Mouse (Mus musculus): Measurements from ENCODE around the gene Dusp3.

Dusp3 gene

DNA sequence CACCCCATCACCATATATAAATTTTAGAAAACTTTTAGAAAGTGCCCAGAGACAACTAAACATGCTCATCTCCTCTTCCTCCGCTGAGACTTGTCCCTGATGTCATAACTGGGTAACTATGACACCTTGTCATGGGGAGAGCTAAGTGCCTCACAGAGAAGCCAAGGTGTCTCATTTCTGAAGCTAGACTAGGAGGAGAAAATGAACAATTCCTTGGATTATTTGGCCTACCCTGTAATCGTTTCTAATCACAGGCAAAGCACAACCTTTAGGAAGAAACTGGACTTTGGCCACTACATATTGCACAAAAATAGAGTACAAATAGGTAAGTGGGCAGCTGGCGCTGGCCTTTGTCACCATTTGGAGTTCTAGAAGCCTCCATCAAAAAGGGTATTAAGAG, at the start of gene Dusp3:
Dusp3 (minus strand) TSS at position 101 of the 400 bp plus-strand sequence.
- in situ Hi-C loops (cut with MboI) = no loop called here

DNA sequence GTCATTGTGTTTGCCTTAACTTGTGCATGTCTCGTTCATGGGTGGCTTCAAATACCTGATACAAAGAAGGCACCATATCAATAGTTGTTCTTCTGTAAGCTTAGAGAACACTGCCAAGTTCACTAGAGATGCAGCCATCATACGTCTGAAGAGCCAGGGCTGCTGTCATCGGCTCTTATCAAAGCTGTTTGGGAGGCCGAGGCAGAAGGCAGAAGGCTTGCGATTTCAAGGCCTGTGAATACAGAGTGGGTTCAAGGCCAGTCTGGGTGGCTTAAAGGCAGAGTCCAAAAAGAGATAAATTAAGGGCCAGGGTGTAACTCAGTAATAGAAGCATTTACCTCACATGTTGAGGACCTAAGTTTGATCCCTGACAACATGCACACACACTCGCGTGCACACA, 49.5 kb upstream of the Dusp3 start:
- in situ Hi-C loops (cut with MboI) = no loop called here

DNA sequence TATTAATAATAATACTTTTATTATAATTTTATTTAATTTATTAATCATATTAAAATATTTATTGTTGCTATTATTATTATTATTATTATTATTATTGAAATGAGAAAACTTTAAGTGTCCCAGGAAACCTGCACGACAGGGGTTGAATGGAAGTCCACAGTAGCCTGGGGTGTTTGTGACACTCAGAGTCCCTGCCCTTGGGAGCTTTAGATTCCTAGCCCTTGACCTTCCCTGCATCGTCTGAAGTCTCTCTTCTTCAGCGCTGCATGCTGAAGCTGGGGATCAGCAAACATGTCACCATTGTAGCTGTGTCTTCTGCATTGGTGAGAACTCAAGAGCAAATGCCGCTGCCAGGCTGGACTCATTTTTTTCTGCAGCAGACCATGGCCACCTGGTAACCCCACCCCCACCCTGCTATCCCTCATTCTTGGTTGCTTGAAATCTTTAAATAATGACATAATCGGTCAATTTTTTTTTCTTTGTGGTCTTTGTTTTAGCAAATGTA, 48.7 kb upstream of the Dusp3 start:
- in situ Hi-C loops (cut with MboI) = no loop called here

DNA sequence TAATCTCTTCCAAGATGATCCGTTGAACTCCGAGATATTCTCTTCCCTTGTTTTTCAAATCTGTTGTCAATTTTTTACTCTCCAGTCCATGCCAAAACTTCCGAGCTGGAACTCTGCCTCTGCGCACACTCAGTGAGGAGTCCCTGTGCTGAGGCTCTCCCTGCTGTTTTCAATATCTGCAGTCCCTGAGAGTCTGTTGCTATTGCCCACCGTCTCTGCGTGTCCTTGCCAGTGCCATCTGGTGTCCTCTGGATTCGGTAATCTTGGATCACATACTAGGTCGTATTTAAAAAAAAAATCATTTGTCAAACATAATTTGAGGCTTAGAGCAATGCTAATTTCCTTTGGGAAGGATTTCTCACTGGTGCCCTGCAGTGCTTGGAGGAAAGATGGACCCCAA, 48.1 kb upstream of the Dusp3 start:
- in situ Hi-C loops (cut with MboI) = no loop called here

DNA sequence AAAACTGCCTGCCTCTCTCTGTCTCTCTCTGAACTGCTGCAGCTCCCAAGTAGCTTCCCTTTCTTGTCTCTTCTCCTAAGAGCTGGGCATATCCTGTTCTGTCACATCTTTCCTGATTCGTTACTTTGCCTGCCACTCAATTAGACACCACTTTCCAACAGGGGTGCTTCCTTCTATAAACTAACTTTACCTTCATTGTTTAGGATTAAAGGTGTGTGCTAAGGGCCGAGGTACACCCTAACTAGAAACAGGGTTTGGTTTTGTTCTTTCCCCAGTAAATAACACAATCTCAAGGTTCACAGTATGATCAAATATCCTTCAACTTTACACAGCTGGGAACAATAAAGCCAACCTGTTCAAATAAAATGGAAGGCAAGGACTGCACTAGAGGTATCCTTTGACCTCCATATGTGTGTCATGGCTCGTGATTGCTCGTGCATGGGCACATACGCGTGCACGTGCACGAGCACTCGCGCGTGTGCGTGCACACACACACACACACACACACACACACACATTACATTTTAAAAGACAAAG, 46.3 kb upstream of the Dusp3 start:
- in situ Hi-C loops (cut with MboI) = no loop called here

DNA sequence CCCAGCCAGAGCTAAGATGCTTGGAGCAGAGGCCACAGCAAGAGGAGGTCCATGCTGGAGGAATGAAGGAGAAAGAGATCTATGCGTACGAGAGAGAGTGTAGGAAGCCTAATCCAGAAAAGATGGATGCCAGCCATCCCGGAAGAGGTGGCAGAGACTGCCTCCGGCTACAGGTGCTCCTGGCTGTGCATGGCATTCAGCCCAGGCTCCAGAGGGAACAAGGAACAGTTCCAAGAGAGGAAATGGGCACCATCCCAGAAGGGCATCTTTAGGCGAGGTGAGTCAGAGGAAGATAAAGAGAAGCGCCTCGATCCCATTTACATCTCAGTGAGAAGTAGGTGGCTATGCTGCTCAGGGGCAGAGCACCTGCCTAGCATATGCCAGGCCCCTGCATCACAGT, 44.3 kb upstream of the Dusp3 start:
- in situ Hi-C loops (cut with MboI) = no loop called here

DNA sequence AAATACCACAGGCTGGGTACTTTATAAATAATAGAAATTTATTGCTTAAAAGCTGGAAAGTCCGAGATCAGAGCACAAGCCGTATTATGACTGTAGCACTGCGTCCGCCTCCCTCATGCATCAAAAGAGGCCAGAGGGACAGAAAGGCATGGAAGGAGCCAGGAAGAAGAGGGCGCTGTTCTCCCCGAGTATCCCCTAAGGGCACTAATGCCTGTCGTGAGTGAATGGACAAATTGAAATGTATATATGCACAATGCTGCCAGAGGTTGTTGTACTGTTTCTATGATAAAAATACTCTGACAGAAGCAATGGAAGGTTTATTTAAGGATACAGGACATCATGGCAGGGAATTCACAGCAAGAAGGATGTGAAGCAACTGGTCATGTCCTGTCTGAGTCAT, 43.2 kb upstream of the Dusp3 start:
- in situ Hi-C loops (cut with MboI) = no loop called here

DNA sequence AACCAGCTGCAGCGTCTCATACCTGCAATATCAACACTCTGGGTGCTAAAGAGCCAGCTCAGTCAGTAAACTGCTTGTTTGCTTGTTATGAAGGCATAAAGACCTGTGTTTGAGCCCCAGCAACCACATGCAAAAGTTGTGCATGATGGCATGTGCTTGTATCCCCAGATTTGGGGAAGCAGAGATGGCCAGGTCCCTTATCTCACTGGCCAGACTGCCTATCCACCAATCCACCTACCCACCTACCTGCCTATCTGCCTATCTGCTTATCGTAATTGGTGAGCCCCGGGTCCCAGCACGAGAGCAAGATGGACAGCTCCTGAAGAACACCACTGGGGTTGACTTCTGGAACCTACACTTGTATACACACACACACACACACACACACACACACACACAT, 42.5 kb upstream of the Dusp3 start:
- in situ Hi-C loops (cut with MboI) = no loop called here

DNA sequence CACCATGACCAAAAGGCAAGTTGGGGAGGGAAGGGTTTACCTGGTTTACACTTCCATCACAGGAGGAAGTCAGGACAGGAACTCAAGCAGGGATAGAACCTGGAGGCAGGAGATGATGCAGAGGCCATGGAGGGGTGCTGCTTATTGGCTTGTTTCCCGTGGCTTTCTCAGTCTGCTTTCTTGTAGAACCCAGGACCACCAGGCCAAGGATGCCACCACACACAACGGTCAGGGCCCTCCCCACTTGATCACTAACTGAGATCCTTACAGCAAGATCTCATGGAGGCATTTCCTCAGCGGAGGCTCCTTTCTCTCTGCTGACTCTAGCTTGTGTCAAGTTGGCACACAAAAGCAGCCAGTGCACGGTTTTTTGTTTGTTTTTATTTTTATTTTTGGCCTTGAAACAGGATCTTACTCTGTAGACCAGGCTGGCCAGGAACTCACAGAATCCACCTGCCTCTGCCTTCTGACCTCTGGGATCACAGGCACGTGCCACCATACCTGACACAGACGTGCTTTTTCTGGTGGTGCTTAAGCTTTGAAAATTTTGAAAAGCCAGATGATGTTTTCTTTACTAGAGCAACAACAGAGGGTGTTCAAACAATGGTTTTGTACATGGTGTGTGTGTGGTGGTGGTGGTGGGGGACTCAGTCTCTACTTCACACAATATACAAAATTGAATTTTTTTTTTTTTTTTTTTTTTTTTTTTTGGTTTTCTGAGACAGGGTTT, 41.4 kb upstream of the Dusp3 start, which contains the start of gene Mpp3:
Mpp3 (minus strand) TSS at position 375 of the 730 bp plus-strand sequence.
- in situ Hi-C loops (cut with MboI) = no loop called here

DNA sequence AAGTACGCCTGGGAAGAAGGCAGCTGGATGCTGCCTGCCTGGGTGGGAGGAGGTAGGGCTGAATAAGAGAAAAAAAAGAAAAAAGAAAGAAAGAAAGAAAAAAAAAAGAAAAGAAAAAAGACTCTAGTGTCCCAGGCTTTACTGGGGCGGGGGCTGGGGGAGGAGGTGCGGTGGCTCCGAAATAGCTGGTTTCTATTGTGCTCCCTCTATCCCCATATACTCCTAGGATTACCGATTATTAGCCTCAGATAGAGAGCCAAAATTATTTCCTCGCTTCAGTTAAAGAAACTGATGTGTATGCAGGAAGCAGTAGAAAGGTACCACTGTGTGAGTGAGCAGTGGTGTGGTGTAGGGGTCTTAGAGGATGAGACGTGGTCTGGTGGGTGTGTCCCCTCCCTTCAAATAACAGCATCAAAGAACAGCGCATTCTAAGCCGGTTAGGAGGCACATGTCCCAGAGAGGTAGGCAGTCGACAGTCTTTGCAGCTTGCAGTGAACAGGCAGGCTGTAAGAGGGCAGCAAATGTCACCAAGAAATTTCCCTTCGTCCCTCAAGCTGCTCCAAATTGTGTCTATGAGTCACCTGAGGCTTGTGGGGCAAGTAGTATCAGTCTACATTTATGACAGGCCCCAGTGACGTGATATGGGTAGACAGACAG, 40.7 kb upstream of the Dusp3 start:
- in situ Hi-C loops (cut with MboI) = no loop called here

DNA sequence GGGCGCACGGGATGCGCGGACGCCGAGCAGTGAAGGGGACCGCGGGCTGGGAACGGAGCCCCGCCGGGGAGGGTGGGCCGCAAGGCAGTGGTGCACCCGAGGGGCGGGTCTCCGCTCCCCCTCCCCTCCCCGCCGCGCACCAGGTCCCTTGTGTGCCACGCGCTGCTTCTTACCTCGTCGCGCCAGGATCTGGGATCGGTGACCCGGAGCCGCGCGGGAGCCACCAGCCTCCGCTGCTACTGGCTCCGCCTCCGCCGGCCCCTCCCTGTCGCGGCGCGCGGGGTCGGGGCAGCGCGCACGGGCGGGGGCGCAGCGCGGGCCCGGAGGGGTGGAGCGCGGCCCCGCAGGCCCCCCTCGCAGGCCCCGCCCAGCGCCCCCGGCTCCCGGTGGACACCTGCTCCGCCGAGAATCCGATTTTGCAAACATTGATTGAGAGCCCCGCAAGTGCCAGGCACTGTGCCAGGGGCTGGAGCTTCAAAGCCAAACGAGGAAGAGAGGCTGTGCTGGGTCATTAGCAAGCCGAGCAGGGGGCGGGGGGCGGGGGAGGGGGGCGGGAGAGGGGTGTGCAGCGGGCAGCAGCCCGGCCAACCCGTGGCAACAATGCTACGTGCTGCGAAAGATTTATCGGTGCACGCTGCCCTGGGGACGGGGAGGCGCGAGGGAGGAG, 40.0 kb upstream of the Dusp3 start:
- in situ Hi-C loops (cut with MboI) = no loop called here

DNA sequence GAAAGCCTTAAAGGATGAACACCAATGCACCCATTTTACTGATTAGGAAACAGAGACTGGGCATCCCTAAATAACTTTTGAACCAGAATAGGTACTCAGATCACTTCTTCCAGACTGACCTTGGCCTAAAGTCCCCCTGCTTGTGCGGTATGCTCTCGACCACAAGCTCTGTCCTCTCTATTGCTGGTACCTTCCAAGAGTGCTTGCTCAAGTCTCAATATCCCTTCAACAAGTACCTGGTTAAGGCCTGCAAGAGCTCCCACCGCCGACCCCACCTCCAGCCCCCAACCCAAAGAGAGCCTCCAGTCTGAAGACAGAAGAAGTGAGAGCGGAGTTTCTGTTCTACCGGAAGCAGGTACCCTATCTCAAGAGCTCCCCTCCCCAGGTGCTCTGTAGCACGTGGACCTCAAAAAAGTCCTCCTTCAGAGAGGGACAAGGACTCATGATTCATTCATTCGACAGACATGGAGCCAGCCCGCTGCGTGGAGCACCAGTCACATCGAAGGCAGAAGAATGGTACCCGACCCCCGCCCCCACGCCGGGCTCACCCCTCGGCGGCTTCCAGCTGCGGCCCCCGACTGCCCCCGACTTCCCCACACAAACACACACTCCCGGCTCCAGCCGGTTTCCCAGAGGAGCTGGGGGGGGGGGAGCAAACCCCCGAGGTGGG, 39.3 kb upstream of the Dusp3 start:
- in situ Hi-C loops (cut with MboI) = no loop called here

DNA sequence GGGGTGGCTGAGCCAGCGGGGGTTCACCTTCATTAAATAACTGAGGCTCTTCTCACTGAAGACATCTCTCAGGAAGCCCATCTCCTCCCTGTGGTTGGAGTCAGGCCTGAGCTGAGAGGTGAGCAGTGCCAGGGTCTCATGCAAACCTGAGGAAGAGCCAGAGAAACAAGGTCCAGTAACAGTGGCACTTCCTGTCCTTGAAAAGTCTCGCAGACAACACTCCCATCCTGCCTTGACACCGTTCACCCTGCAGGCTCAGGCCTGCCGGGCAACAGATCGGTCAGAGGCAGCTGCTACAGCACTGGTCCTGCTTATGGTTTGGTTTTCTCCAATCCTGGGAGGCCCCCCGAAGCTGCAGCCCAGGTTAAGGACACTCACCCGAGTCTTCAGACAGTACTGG, 38.5 kb upstream of the Dusp3 start:
- in situ Hi-C loops (cut with MboI) = no loop called here

DNA sequence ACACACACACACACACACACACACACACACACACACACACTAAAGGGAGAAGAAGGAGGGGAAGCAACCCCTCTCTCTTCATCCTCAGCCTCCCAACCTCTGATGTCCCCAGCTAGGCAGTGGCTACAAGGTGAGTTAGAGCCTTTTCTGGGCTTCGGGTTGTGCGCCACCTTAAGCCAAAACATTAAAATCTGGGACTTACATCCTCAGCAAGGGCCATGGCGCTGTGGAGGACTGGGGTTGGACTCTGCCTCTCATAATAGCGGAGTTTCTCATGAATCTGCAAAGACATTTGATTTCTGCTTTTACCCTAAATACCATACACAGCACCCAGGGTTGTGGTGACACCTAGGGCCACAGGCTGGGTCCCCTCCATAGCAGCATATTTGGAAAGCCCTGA, 38.1 kb upstream of the Dusp3 start:
- in situ Hi-C loops (cut with MboI) = no loop called here

DNA sequence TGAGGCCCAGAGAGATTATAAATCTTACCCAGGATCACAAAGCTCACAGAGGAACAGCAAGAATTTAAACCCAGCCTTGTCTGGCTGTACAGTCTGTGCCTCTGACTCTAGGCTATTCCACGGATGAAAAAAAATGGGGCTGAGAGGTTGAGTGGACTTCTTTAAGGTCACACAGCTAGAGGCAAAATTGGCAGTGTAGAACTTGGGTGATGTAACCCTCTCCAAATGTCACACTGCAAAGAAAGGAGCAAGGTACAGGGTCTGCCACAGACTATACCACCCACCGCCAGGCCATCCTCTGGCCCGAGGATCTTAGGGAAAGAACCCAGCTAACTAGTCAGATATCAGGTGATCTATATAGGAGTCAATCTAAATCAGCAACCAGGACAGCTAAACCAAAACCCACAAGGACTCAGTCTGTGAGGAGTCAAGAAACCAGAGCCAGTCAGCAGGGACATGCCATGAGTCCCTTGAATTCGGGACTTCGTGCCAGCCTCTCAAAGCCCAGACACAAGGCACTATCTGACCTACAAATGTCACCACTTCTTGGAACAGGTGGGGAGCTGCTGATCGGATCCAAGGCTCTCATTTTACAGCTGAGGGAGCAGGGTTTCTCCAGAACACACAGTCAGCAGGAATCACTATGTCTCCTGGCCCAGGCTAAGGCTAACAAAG, 37.4 kb upstream of the Dusp3 start:
- in situ Hi-C loops (cut with MboI) = no loop called here

DNA sequence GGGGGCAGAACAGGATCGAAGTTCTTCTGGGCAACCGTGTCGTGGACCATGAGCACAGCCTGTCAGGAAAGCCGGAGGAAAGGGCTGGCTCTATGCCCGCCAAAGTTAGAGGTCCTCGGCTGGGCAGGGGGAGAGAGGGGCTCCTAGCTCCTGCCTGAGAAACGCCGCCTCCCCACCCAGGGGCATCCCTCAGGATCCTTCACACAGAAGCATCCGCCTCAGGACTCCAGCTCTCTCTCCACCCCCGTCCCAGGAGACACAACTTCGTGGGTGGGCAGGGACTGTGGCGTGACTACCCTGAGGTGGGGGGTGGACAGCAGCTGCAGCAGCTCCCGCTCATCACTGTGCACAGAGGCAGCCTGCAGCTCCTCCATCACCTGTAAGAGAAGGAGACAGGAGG, 36.6 kb upstream of the Dusp3 start:
- in situ Hi-C loops (cut with MboI) = no loop called here

DNA sequence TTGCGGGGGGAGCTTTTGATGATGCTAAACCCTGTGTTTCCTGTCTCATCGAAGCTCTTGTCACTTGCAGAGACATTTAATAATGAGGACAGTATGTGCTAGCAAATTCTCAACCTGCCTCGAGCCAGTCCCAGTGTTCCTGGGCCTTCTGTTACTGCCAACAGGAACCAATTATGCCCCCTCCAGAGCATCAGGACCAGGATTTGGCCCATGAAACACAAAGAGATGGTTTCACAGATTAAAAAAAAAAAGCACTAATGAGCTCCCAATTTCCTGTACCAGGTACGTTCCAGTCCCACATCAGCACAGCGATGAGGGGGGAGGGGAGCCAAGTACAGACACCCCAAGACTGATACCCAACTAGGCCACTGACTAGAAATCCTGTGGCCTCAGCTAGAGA, 34.4 kb upstream of the Dusp3 start:
- in situ Hi-C loops (cut with MboI) = no loop called here

DNA sequence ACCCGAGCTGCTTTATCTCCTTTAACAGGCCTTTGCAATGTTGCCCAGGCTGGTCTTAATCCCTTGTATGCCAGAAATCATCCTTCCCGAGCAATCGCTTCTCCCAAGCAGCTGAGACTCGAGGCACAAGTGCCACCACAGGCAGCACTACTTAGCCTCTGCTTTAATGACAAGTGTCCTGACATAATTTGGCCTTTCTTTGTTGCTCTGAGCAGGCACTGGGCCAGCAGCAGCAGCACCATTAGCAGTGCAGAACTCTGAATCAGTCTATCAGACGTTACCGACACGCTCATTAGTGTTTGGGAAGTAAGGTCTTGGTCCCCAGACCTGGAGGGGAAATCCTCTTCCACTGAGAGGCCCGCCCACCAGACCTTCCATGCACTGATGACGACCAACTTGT, 32.9 kb upstream of the Dusp3 start:
- in situ Hi-C loops (cut with MboI) = no loop called here

DNA sequence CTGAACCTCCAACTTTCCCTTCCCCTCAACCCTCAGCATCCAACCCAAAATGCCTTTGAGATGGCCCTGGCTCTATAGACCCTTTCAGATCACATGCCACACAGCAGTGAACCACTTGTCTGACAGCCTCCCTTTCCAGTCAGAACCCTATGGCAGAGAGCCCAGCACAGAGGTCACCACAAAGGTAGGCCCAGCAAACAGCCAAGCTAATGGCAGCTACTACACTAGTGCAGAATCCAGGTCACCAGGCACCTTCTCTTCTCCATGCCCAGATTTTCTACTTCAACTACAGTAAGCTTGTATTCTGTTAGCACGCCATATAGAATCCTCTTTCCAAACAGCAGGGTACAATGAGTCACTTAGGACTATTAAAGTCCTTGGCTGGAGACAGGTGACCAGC, 29.3 kb upstream of the Dusp3 start:
- in situ Hi-C loops (cut with MboI) = no loop called here

DNA sequence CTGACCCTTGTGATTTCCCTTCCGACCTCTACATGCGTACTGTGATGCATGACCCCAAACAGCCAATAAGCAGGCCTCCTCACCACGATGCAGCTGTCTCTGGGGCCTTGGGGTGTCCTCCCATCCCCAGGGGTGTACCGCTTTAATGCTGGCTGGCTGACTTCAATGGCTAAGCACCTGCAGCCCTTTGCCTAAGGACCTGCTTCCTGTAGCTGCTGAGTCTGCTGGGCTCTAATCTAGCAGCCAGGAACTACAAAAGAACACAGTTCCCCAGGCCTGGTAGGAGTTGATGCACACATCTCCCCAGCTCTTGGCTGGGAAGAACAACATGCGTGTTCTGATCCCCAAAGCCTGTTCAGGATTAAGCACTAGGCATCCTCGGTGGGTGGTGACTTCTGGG, 28.7 kb upstream of the Dusp3 start:
- in situ Hi-C loops (cut with MboI) = no loop called here

DNA sequence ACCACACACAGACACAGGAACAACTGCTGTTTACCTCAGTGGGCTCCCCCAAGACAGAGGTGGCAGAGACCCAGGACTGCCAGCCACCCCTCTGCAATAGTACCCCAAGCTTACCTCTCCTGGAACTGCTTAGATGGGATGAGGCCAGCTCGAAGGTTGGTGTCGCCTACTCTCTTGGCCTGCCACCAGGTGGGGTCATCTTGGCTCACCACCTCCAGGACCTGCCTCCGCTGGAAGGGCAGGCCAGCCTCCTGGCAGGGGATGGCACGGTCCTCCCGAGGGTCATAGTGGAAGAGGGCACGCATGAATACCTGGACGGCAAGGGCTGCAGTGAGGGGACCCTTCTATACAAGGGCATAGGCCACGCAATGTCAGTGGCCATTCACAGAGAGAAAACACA, 26.4 kb upstream of the Dusp3 start:
- in situ Hi-C loops (cut with MboI) = no loop called here

DNA sequence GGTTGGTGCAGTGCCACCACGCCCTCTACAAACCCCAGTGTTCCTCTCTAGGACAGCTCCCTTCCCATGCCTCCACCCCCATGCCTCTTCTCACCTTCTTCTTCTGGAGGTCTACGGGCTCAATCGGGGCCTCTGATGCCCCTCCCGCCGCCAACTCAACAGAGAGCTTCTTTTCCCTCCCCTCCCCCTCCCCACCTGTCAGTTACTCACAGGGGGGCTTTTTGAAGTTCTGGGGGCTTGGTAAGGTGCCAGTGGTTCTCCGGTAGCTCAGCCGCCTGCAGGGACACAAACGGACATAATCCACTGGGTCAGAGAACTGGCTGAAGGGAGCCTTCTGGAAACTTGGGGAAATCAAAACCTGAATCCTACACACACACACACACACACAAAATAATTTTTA, 24.7 kb upstream of the Dusp3 start:
- in situ Hi-C loops (cut with MboI) = no loop called here

Data from mature B cell (primary cell).